Mouse (Mus musculus) urinary bladder, postnatal 36 days (tissue): ENCODE measurements around the gene Ormdl1.
A peak's percentile ranks its signal among the peaks of the same experiment; 100 is the strongest.
"Not testable (repeated sequence)": the region's sequence is repeated elsewhere in the genome, so short reads cannot be mapped to it uniquely, and the experiment has no call there.

ENCODE experiments used
- DNase-seq, 2 experiments: peaks; one replicate each; pipeline ENCODE4 v3.0.0; 2022; ENCODE audit warnings: low spot score in 2 of 2, mixed read lengths in 1 of 2

The Ormdl1 gene

DNA sequence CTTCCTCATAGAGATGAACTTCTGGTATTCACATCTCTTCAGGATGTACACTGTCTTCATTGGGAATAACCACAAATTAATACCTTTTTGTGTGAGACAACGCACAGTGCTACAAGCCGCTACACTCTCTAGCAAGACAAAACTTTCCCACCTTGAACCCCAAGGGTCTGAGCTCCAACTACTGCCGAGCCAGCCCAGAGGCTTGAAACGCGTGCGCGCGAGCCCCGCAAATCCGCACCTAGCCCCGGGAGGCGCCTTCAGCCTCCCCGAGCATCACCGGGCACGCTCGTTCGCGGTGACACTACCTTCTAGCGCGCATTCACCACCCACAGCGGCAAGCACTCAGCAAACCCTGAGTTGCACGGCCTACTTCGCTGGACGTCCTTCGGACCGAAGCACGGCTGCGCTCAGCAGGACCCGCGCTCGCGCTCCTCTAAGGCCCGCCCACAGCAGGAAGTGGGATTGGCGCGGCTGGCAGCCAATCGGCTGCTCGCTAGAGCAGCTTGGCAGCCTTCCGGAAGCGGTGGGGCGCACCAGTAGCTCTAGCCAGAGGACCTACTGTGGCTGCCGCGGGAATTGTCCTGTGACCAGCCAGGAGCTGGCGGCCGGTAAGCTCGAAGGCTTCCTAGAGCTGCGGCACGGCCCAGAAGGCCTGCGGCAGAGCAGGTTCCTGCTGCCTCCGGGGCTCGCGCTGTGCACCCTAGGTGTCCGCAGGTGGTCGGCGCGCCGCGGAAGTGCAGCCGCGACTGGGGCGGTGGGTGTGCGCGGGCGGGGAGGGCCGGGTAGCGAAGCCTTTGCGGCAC, at the start of gene Ormdl1, which contains the start of the genes Pms1 and Gm28778:
Gene Ormdl1, plus strand, starts transcription at position 515 of the 803 bp plus-strand sequence.
Gene Pms1, minus strand, starts transcription at position 438 of the 803 bp plus-strand sequence.
Gene Gm28778, plus strand, starts transcription at position 531 of the 803 bp plus-strand sequence.
- DNase-seq = peak; percentile 93 to 95

DNA sequence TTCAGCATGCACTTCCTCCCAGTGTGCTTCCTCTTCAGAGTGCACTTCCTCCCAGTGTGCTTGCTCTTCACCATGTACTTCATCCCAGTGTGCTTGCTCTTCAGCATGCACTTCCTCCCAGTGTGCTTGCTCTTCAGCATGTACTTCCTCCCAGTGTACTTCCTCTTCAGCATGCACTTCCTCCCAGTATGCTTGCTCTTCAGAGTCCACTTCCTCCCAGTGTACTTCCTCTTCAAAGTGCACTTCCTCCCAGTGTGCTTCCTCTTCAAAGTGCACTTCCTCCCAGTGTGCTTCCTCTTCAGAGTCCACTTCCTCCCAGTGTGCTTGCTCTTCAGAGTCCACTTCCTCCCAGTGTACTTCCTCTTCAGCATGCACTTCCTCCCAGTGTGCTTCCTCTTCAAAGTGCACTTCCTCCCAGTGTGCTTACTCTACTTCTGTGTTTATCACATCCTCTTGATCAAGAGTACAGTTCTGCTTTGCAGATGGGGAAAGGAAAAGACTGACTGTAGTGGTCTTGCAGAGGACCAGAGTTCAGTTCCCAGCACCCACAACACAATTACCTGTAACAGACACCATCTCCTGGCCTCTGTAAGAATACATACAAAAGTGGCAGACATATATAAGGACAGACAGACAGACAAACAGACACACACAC, 31.8 kb upstream of the Ormdl1 start:
- not testable (repeated sequence) for DNase-seq

DNA sequence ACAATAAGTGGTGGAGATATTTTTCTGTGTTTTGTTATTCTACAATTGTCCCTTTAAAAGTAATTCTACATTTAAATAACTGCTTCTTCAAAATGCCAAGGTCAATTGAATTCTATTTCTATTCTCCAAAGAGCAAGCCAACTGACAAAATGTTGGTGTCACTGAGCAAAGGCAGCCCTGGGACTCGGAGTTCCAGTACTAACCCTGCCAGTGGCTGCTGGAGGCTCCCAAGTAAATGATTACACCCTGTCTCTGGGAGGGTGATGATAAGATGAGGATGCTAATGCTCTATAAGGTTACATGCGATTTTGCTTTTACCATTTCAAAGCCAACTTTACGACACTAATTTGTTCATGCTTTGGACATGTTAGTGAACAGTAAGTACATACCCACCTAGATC, 27.0 kb upstream of the Ormdl1 start:
- DNase-seq = no peak

DNA sequence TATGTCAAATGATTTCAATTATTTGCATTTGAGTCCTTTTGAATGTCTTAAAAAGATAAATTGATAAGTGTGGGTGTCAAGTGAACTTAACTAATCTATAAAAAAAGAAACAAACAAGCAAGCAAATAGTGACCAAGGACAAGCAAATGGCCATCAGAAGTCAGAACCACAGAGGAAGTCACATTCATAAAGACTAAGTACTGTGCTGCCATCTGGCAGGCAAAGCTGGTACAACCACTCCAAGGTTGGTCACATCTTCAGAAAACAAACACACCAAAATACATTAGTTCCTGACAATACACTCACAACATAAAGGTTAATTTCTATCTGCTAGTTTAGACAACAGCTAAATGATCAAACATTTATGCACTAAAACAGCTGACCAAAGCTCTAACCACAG, 24.2 kb upstream of the Ormdl1 start:
- no peak for DNase-seq

DNA sequence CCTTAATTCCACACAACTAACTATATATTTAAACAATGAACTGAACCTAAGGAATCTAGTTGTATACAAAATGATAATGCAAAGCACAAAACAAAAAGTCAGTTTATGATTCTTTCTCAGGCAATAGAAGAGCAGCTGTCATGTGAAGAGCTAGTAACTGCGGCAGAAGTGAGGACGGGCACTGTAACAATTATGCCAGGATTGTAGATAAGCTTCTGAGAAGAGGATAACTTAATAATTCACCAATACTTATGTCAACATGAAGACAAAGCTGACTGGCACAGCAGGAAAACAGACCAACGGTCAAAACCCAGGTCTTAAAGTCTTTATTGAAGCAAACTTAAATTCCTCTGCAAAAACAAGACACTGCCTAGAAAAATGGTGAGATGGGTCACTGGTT, 5.7 kb upstream of the Ormdl1 start:
- DNase-seq = no peak

DNA sequence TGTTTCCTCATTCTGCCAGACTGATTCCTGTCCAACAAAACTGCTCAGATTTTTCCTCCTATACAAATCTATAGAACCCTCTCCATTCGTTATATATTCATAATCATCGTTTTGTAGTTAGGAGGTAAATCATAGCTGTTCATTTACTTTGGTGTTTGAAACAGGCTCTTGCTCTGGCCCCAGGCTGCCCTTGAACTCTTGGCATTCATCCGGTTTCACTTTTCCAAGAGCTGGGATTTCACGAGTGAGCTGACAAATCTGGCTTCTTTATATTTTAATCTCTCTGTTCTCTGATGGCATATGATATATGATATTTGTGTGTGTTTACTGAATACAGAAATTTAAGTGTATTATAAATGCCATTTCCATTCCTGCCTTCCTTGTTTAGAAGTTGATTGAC, 3.6 kb downstream of the Ormdl1 start:
- DNase-seq = no peak

DNA sequence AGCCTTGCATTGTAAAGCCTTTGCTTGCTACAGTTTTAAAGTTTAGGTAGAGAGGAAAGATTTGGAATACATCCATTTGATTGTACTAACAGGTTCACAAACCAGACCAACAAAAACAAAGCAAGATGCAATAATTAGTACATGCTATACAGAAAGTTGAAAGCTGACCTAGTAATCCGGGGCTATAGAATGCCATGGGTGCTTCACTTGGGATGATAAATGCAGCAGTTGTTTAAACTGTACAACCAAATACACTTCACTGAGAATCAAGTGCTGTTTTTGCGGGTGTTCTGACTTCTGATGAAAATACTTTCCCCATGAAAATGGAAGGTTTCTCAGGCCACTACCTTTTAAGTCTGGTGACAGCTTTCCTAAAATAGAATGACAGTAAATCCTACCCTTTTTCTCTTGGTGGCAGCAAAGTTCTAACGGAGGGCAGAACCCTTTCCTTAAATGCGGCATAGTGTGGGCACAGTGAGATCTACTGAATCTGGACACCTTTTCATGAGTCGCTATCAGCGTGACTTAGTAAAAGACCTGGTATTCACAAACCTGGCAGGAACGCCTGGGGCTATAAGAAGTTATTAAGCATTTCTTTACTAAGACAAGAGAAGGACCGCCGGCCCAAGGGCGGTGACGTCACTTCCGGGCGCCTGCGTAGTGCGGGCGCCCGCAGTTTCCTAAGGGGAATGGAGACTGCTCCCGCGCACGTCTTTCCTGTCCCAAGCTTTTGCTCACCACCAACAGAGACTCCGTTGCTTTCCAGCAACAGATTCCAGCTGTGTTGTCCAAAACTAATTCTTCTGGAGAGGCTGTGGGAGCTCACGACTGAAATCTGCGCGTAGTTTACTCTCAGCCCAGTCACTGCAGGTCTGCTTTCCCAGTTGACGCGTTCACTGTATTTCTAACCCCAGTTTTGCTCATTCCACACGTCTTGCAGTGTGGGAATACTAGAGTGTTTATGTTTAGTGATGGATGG, 16.4 kb downstream of the Ormdl1 start, which contains the start of gene Osgepl1:
Gene Osgepl1, plus strand, starts transcription at position 636 of the 979 bp plus-strand sequence.
- peak; percentile 75 to 80 for DNase-seq

DNA sequence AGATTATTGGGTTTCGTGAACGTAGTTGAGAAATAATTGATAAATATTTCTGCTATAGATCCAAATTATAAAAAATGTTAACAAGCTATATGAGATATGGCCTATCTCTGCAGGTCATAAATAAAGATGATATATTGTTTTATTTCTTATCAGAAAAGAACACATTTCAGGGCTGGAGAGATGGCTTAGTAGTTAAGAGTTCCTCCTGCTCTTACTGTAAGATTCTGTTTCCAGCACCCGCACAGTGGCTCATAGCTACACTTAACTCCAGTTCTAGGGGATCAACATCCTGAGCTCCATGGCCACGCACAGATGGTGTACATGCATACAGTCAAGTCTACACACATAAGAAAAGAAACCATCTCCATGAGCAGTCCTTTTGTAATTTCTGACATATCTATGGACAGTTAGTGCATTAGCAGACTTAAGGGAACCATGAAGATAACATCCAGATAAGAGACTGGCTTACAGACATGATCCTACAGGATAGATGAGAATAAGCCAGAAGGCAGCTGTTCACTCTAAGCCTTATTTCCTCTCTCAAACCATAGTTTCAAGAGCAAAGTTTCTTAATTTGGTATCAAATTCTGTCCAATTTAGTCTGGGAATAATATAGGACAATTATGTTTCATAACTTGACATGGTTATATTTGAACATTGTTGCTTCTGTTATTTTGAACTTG, 24.9 kb downstream of the Ormdl1 start:
- DNase-seq = no peak

DNA sequence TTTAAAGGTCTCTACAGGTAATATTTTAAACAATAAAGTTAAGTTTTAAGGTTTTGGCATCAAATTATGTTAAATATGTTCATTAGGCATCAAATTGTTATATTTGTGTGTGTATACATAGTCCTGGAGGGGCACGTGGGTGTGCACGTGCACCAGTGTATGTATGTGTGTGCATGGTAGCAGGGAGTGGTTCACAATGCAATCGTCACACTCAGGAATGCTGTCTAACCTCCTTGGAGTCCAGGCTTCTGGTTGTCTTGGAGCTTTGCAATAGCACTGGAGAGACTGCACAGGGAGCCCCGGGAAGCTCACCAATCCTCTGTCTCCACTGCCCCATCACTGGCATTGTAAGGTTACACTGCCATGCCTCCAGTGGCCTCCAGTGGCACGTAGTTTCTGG, 26.4 kb downstream of the Ormdl1 start:
- DNase-seq = no peak

DNA sequence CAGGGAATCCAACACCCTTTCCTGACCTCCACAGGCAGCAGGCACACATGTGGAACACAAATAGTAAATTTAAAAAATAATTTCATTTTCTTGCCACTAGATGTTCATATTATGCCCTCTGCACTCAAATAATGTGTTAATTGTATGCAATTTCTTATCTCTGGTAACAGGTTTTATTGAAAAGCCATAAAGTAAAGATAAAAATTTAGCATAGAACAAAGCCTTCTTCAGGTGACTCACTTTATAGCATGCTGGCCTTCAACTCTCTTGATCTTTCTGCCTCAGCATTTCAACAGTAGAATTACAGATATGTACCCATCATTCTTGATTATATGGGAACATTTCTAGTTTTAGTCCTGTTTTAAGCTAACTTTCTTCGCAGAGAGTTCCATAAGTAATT, 27.4 kb downstream of the Ormdl1 start:
- no peak for DNase-seq

DNA sequence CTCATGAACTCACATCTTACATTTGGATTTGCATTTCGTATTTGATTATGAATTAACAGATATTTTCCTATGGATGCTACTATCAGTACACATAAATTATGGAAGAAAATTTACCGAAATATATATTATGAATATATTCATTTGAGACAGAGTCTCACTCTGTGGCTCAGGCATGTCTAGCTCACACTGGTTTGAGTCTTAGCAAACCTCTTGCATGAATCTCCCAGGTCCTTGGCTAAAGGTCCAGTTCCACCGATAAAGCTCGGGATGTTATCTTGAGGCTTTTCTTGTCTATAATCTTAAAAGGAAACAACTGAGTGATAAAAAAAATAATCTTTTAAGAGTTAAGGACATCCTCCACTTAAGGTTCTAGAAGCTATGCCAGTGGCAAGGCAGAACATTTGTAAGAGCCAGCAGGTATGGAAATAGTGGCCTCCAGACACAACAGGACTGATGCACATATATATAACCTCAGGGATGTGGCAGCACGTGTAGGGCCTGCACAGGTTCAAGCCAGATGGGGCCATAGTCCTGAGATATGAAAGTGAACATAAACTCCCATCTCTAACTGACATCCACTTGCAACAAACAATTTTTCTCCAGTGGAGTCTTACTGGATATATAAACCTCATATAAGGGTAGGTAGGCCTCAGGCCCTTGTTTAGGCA, 28.1 kb downstream of the Ormdl1 start:
- DNase-seq = no peak

DNA sequence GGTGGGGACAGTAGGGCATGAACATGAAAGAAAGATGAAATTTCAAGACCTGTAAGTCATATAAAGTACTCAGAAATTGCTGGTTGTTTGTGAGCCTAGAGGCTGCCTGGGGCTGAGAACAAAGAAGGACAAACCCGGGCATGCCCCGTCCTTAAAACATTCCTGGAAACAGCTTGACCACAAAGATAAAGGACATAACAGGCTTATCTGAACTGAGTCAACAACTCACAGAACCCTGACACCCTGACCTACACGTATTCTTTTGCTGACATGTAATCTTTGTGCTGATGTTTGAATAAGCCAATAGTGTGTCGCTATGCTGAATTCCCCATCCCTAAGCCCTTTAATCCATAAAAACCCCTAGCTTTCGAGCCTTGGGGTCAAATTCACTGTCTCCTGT, 36.6 kb downstream of the Ormdl1 start:
- DNase-seq = not testable (repeated sequence)

DNA sequence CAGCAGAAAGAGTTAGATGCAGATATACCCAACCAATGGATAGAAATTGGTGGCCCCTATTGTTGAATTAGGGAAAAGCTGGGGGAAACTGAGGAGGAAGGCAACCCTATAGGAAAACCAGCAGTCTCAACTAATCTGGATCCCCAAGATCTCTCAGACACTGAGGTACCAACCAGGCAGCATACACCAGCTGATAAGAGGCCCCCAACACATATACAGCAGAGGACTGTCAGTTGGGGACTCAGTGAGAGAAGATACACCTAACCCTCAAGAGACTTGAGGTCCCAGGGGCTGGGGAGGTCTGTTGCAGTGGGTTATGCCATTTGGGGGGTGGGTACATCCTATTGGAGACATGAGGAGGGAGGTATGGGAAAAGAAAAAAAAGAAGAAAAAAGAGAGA, 38.6 kb downstream of the Ormdl1 start:
- DNase-seq = no peak

DNA sequence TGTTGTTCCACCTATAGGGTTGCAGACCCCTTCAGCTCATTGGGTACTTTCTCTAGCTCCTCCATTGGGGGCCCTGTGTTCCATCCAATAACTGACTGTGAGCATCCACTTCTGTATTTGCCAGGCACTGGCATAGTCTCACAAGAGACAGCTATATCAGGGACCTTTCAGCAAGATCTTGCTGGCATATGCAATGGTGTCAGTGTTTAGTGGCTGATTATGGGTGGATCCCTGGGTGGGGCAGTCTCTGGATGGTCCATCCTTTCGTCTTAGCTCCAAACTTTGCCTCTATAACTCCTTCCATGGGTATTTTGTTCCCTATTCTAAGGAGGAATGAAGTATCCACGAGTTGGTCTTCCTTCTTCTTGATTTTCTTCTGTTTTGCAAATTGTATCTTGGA, 40.5 kb downstream of the Ormdl1 start:
- not testable (repeated sequence) for DNase-seq

DNA sequence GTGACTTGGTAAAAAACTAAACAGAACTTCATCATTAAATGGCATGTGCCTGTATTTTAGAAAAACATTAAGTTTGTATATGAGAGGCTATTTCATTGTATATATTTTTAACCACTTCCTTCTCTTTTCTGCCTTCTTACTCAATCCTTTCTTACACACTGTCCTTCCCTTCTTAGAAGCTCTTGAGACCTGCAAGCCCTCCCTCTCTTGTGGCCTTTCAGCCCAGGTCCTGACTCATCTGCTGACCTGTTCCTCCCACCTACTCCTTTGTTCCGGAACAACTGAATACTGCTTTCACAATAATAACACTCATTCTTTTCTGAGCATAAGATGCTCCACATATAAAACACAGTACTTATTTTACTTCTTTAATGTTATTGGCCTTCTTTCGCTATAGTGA, 44.2 kb downstream of the Ormdl1 start:
- DNase-seq = no peak

DNA sequence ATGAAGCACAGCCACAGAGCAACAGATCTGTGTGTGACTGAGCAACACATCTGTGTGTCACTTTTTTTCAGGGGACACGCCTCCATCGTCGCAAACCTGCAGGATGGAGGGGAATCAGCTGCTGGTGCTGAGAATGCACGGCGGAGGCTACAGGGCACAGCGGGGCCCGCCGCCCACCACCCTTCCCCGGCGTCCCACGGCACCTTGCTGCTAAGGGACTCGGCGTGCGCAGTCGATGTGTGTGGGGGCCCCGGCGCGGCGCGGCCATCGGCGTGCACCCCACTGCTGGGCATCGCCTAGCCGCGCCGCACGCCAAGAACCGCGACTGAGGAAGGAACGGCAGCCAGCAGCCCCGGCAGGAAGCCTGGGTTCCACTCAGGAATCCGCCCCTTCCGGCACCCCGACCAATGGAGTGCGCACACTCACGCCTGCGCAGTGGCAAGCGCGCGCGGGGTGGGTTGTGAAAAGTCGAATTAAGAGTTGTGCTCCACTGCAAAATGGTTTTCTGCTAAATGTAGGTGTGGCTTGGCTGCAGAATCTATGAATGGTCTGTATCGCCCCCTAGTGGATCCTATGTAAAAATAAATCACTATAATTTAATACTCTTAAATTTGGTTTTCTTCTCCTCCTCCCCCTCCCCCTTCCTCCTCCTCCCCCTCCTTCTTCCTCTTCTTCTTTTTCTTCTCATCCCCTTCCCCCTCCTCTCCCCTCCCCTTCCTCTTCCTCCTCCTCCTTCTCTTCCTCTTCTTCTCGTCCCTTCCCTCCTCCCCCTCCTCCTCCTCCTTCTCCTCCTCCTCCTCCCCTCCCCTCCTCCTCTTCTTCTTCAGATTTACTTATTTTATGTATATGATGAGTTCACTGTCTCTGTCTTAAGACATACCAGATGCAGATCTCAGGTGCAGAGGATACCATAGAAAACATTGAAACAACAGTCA, 55.7 kb downstream of the Ormdl1 start, which contains the start of the genes Asdurf, Gm28551 and Asnsd1:
Gene Asdurf, minus strand, starts transcription at position 293 of the 935 bp plus-strand sequence.
Gene Gm28551, minus strand, starts transcription at position 341 of the 935 bp plus-strand sequence.
Gene Asnsd1, minus strand, starts transcription at position 426 of the 935 bp plus-strand sequence.
- DNase-seq = peak; percentile 97 to 98

DNA sequence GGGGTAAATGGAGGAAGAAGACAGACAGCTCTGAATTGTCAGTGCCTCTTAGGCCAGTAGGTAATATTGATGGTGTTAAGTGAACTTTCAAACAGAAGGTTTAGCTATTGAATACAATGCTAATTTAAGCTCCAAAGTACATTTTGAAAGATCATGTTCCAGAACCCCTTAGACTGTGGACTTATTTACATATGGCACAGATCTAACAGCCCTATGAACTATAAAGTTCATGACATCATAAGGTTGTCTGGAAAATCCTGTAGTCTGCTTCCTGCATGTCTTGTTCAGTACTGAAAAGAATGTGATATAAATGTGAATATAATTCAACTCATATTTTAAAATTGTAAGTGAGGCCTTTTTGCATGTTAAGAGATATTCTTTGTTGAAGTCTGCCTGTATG, 62.1 kb downstream of the Ormdl1 start:
- DNase-seq = no peak
